Mouse (Mus musculus) CH12.LX (cell line): ENCODE data around the gene Slc35f6.

Experiments
- BHLHE40 ChIP-seq: IDR thresholded peaks from 2 replicates; pipeline ENCODE4 v1.6.1; 2011; ENCODE audit warnings: mild to moderate bottlenecking, low read depth, low read length, improper control_type of control experiment
- CTCF ChIP-seq, 2 experiments: IDR thresholded peaks in 1 of 2; conservative IDR thresholded peaks in 1 of 2; 2 replicates each; pipeline ENCODE4 v1.5.1; 2011 to 2012; ENCODE audit warnings: low read depth in 2 of 2, low read length in 2 of 2, improper control_type of control experiment in 1 of 2, inconsistent platforms in 1 of 2, mild to moderate bottlenecking in 1 of 2, moderate library complexity in 1 of 2
- EP300 ChIP-seq: IDR thresholded peaks from 2 replicates; pipeline ENCODE4 v1.6.1; 2011; ENCODE audit warnings: low read length, improper control_type of control experiment
- MAX ChIP-seq: IDR thresholded peaks from 2 replicates; pipeline ENCODE4 v1.6.1; 2011; ENCODE audit warnings: low read length, improper control_type of control experiment
- NELFE ChIP-seq: IDR thresholded peaks from 2 replicates; pipeline ENCODE4 v1.6.1; 2011; ENCODE audit warnings: low read depth, low read length, improper control_type of control experiment
- POLR2A ChIP-seq: IDR thresholded peaks from 2 replicates; pipeline ENCODE4 v1.6.1; 2011; ENCODE audit warnings: low read depth, mild to moderate bottlenecking, improper control_type of control experiment, low read length
- POLR2AphosphoS2 ChIP-seq: IDR thresholded peaks from 2 replicates; pipeline ENCODE4 v1.6.1; 2011; ENCODE audit warnings: low read depth, low read length, improper control_type of control experiment
- RAD21 ChIP-seq: IDR thresholded peaks from 2 replicates; pipeline ENCODE4 v1.6.1; 2011; ENCODE audit warnings: low read depth, mild to moderate bottlenecking, low read length, improper control_type of control experiment, moderate library complexity
- SIN3A ChIP-seq: IDR thresholded peaks from 2 replicates; pipeline ENCODE4 v1.6.1; 2012; ENCODE audit warnings: low read length, improper control_type of control experiment, inconsistent platforms
- TBP ChIP-seq: conservative IDR thresholded peaks from 2 replicates; pipeline ENCODE4 v1.6.1; 2011; ENCODE audit warnings: low read depth, low read length, improper control_type of control experiment
- TCF12 ChIP-seq: IDR thresholded peaks from 2 replicates; pipeline ENCODE4 v1.6.1; 2014; ENCODE audit warnings: low read depth, mild to moderate bottlenecking, inconsistent platforms, low read length, improper control_type of control experiment
- UBTF ChIP-seq: IDR thresholded peaks from 2 replicates; pipeline ENCODE4 v1.6.1; 2012; ENCODE audit warnings: low read depth, mild to moderate bottlenecking, inconsistent platforms, low read length, improper control_type of control experiment, moderate library complexity
- USF1 ChIP-seq: IDR thresholded peaks from 2 replicates; pipeline ENCODE4 v1.6.1; 2014; ENCODE audit warnings: low read depth, mild to moderate bottlenecking, inconsistent platforms, low read length, improper control_type of control experiment
- ZNF384 ChIP-seq: IDR thresholded peaks from 2 replicates; pipeline ENCODE4 v1.6.1; 2012; ENCODE audit warnings: low read depth, low read length, improper control_type of control experiment, inconsistent platforms

GRCm38 (mm10) chr5:30605649-30606048 lies 42.1 kb upstream of the Slc35f6 start:
- TF ChIP-seq POLR2AphosphoS2: no peak
- no peak for TF ChIP-seq ZNF384
- no peak for TF ChIP-seq CTCF (conservative IDR thresholded peaks at IDR 0.05 in 1 of 2, IDR thresholded peaks at IDR 0.05 in 1 of 2; ENCODE audit: low read depth in 2 of 2, low read length in 2 of 2)
- no peak for TF ChIP-seq TCF12
- TF ChIP-seq MAX: no peak
- no peak for TF ChIP-seq USF1
- TF ChIP-seq POLR2A: no peak
- no peak for TF ChIP-seq EP300
- no peak for TF ChIP-seq RAD21
- TF ChIP-seq TBP: no peak
- TF ChIP-seq SIN3A: no peak
- no peak for TF ChIP-seq NELFE
- TF ChIP-seq UBTF: no peak
- TF ChIP-seq BHLHE40: no peak
